Mouse (Mus musculus): ENCODE data around the gene Fyn. TPM values are rescaled to one million over a fixed set of nuclear protein-coding genes. Genes with fewer than 3 reads are reported as not detected.

Fyn gene
- polyA plus RNA-seq, 1 experiment from 2014 or later: 42.7 TPM

GRCm38 (mm10) chr10:39542535-39543257 lies 174.0 kb downstream of the Fyn start:
- H3K27ac ChIP-seq (ENCODE audit: low read depth, low read length): 0 out of 2 replicates have a peak overlapping the region, but pooled peaks have one; percentile 93
- H3K4me2 ChIP-seq (ENCODE audit: low read depth, low read length, severe bottlenecking): no peak overlapping the region
- H3K4me1 ChIP-seq (replicated peaks; ENCODE audit: control insufficient read depth, insufficient read depth, low read length): peaks cover 17% of the 10 kb centered on the region
- DNase-seq (ENCODE audit: low spot score) (no peak), ATAC-seq (replicated peaks; ENCODE audit: low FRiP score) (no peak)
- H3K27me3 ChIP-seq (ENCODE audit: control insufficient read depth, insufficient read depth, low read length): peaks cover 3% of the 10 kb centered on the region
- no peak overlapping the region for H3K4me3 ChIP-seq (ENCODE audit: low read depth, low read length)
- WGBS: 77% methylated on average over 15 of the region's 15 CpGs
- no peaks in the 10 kb centered on the region for H3K36me3 ChIP-seq (ENCODE audit: control insufficient read depth, insufficient read depth, low read length)
- H3K9ac ChIP-seq (ENCODE audit: low read length): no peak overlapping the region
- H3K9me3 ChIP-seq (ENCODE audit: control insufficient read depth, low read length): no peaks in the 10 kb centered on the region

DNA sequence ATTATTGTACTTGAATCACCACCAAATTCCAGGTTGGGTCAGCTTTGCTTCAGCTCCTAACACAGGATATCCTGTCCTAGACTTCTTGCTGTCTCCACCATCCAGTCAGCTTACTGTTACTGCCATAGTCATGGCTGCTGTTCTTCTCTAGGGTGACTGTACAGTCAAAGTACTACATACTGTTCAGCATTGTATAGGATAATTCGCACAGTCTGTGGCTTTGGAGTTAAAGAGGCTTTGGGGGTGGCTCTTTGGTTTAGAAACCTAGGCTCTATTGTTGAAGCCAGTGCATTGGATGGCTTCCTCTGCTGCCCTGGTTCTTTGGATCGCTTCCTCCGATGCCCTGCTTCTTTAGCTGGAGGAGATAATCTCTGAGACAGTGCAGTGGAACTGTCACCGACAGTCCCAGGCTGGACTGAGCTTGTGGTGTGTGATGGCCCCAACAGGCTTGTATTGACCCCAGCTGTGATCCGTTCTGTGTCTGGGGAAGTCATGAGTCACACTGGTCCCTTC lies 174.7 kb downstream of the Fyn start:
- Histone ChIP-seq H3K36me3 (ENCODE audit: control insufficient read depth, insufficient read depth, low read length) (no peaks in the 10 kb centered on the region), H3K9ac (ENCODE audit: low read length) (0 out of 2 replicates have a peak overlapping the region, but pooled peaks have one; percentile 10), H3K27ac (ENCODE audit: low read depth, low read length) (no peak overlapping the region), H3K9me3 (ENCODE audit: control insufficient read depth, low read length) (no peaks in the 10 kb centered on the region), H3K4me3 (ENCODE audit: low read depth, low read length) (no peak overlapping the region), H3K27me3 (ENCODE audit: control insufficient read depth, insufficient read depth, low read length) (peaks cover 3% of the 10 kb centered on the region), H3K4me1 (replicated peaks; ENCODE audit: control insufficient read depth, insufficient read depth, low read length) (peaks cover 17% of the 10 kb centered on the region), H3K4me2 (ENCODE audit: low read depth, low read length, severe bottlenecking) (no peak overlapping the region)
- WGBS: 68% methylated on average over 5 of the region's 5 CpGs
- no peak for DNase-seq (ENCODE audit: low spot score)
- ATAC-seq (replicated peaks; ENCODE audit: low FRiP score): no peak

- ATAC-seq (replicated peaks; ENCODE audit: low FRiP score): no peak
- Histone ChIP-seq H3K9ac (ENCODE audit: low read length) (no peak overlapping the region), H3K4me2 (ENCODE audit: low read depth, low read length, severe bottlenecking) (no peak overlapping the region), H3K4me3 (ENCODE audit: low read depth, low read length) (no peak overlapping the region), H3K36me3 (ENCODE audit: control insufficient read depth, insufficient read depth, low read length) (no peaks in the 10 kb centered on the region), H3K27me3 (ENCODE audit: control insufficient read depth, insufficient read depth, low read length) (no peaks in the 10 kb centered on the region), H3K4me1 (replicated peaks; ENCODE audit: control insufficient read depth, insufficient read depth, low read length) (peaks cover 11% of the 10 kb centered on the region), H3K27ac (ENCODE audit: low read depth, low read length) (no peak overlapping the region), H3K9me3 (ENCODE audit: control insufficient read depth, low read length) (no peaks in the 10 kb centered on the region)
- no peak for DNase-seq (ENCODE audit: low spot score)
- WGBS: 74% methylated on average over 3 of the region's 3 CpGs
These were observed 178.9 kb downstream of the Fyn start for GRCm38 (mm10) chr10:39547369-39548074.

GRCm38 (mm10) chr10:39550791-39551190 lies 182.1 kb downstream of the Fyn start:
- no peak overlapping the region for H3K27ac ChIP-seq (ENCODE audit: low read depth, low read length)
- H3K4me2 ChIP-seq (ENCODE audit: low read depth, low read length, severe bottlenecking): no peak overlapping the region
- ATAC-seq (replicated peaks; ENCODE audit: low FRiP score) (no peak; the same call in 1 of the 2 replicates), DNase-seq (ENCODE audit: low spot score) (no peak)
- WGBS: 89% methylated on average over 2 of the region's 2 CpGs
- no peaks in the 10 kb centered on the region for H3K9me3 ChIP-seq (ENCODE audit: control insufficient read depth, low read length)
- H3K4me1 ChIP-seq (replicated peaks; ENCODE audit: control insufficient read depth, insufficient read depth, low read length): peaks cover 35% of the 10 kb centered on the region
- no peaks in the 10 kb centered on the region for H3K27me3 ChIP-seq (ENCODE audit: control insufficient read depth, insufficient read depth, low read length)
- no peak overlapping the region for H3K9ac ChIP-seq (ENCODE audit: low read length)
- no peak overlapping the region for H3K4me3 ChIP-seq (ENCODE audit: low read depth, low read length)
- H3K36me3 ChIP-seq (ENCODE audit: control insufficient read depth, insufficient read depth, low read length): no peaks in the 10 kb centered on the region

GRCm38 (mm10) chr10:39551637-39552185 lies 183.1 kb downstream of the Fyn start:
- Histone ChIP-seq H3K27me3 (ENCODE audit: control insufficient read depth, insufficient read depth, low read length) (no peaks in the 10 kb centered on the region), H3K27ac (ENCODE audit: low read depth, low read length) (peak overlapping the region; percentile 73), H3K4me3 (ENCODE audit: low read depth, low read length) (no peak overlapping the region), H3K4me1 (replicated peaks; ENCODE audit: control insufficient read depth, insufficient read depth, low read length) (peaks cover 40% of the 10 kb centered on the region), H3K9me3 (ENCODE audit: control insufficient read depth, low read length) (no peaks in the 10 kb centered on the region), H3K9ac (ENCODE audit: low read length) (peak overlapping the region; percentile 20; the same call in 1 of the 2 replicates), H3K4me2 (ENCODE audit: low read depth, low read length, severe bottlenecking) (no peak overlapping the region), H3K36me3 (ENCODE audit: control insufficient read depth, insufficient read depth, low read length) (no peaks in the 10 kb centered on the region)
- ATAC-seq (replicated peaks; ENCODE audit: low FRiP score) (no peak), DNase-seq (ENCODE audit: low spot score) (no peak)
- WGBS: 43% methylated on average over 9 of the region's 9 CpGs

DNA sequence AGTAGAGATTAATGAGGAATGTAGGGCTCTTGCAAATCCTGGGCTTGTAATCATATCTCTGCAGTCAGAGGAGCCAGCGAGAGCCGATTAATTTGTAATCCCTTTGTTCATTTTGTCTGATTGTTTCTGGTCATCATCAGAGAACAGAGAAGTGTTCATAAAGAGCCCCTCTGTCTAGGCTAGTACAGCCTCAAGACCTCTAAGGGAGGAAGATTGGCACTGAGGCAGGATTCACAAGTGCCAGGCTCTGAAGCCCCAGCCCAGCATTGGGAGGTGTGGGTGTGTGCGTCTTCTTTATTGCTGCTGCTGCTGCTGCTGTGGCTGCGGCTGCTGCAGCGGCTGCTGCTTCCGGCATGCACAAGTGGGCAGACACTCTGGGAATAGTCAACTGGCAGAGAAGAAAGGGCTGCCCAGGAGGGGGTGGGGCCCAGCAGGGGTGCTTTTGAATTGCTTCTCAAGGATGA lies 183.7 kb downstream of the Fyn start:
- peaks cover 42% of the 10 kb centered on the region for H3K4me1 ChIP-seq (replicated peaks; ENCODE audit: control insufficient read depth, insufficient read depth, low read length)
- WGBS: 3% methylated on average over 6 of the region's 6 CpGs
- H3K4me3 ChIP-seq (ENCODE audit: low read depth, low read length): no peak overlapping the region
- peak; percentile 76 for DNase-seq (ENCODE audit: low spot score)
- H3K36me3 ChIP-seq (ENCODE audit: control insufficient read depth, insufficient read depth, low read length): no peaks in the 10 kb centered on the region
- peak overlapping the region; percentile 73 for H3K27ac ChIP-seq (ENCODE audit: low read depth, low read length)
- peak; percentile 73 for ATAC-seq (replicated peaks; ENCODE audit: low FRiP score)
- no peaks in the 10 kb centered on the region for H3K9me3 ChIP-seq (ENCODE audit: control insufficient read depth, low read length)
- peak overlapping the region; percentile 18; the same call in 1 of the 2 replicates for H3K4me2 ChIP-seq (ENCODE audit: low read depth, low read length, severe bottlenecking)
- H3K9ac ChIP-seq (ENCODE audit: low read length): peak overlapping the region; percentile 20
- H3K27me3 ChIP-seq (ENCODE audit: control insufficient read depth, insufficient read depth, low read length): no peaks in the 10 kb centered on the region

DNA sequence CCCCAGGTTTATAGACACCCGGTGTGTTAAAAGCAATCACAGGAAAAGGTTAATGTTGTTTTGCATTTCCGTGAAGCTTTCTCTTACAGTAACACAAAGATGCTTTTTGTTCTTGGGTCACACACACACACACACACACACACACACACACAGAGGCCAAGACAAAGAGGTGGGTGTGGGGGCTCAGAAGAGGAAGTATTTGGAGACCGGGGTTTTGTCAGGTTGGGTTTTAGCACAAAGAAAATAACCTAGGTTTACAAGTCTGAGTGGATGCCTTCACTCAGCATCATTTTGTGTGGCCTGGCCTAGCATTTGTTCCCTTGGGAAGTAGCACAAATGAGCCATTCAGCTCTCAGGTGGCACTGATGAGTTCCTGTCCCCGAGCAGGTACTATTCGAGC lies 184.2 kb downstream of the Fyn start:
- 29% methylated on average over 5 of the region's 5 CpGs for WGBS
- DNase-seq (ENCODE audit: low spot score) (no peak), ATAC-seq (replicated peaks; ENCODE audit: low FRiP score) (no peak; the same call in 1 of the 2 replicates)
- peaks cover 44% of the 10 kb centered on the region for H3K4me1 ChIP-seq (replicated peaks; ENCODE audit: control insufficient read depth, insufficient read depth, low read length)
- H3K27me3 ChIP-seq (ENCODE audit: control insufficient read depth, insufficient read depth, low read length): no peaks in the 10 kb centered on the region
- no peak overlapping the region for H3K4me3 ChIP-seq (ENCODE audit: low read depth, low read length)
- H3K27ac ChIP-seq (ENCODE audit: low read depth, low read length): peak overlapping the region; percentile 73
- peak overlapping the region; percentile 27 for H3K9ac ChIP-seq (ENCODE audit: low read length)
- H3K9me3 ChIP-seq (ENCODE audit: control insufficient read depth, low read length): no peaks in the 10 kb centered on the region
- H3K4me2 ChIP-seq (ENCODE audit: low read depth, low read length, severe bottlenecking): peak overlapping the region; percentile 18; the same call in 1 of the 2 replicates
- no peaks in the 10 kb centered on the region for H3K36me3 ChIP-seq (ENCODE audit: control insufficient read depth, insufficient read depth, low read length)

GRCm38 (mm10) chr10:39555289-39555715 lies 186.6 kb downstream of the Fyn start:
- Histone ChIP-seq H3K27me3 (ENCODE audit: control insufficient read depth, insufficient read depth, low read length) (no peaks in the 10 kb centered on the region), H3K36me3 (ENCODE audit: control insufficient read depth, insufficient read depth, low read length) (no peaks in the 10 kb centered on the region), H3K4me1 (replicated peaks; ENCODE audit: control insufficient read depth, insufficient read depth, low read length) (peaks cover 47% of the 10 kb centered on the region), H3K9me3 (ENCODE audit: control insufficient read depth, low read length) (no peaks in the 10 kb centered on the region), H3K4me3 (ENCODE audit: low read depth, low read length) (no peak overlapping the region), H3K27ac (ENCODE audit: low read depth, low read length) (peak overlapping the region; percentile 58), H3K4me2 (ENCODE audit: low read depth, low read length, severe bottlenecking) (0 out of 2 replicates have a peak overlapping the region, but pooled peaks have one; percentile 3), H3K9ac (ENCODE audit: low read length) (no peak overlapping the region)
- DNase-seq (ENCODE audit: low spot score) (peak; percentile 68), ATAC-seq (replicated peaks; ENCODE audit: low FRiP score) (peak; percentile 21; the same call in 1 of the 2 replicates)
- 18% methylated on average over 7 of the region's 7 CpGs for WGBS

Data from forebrain, embryonic 11.5 days (tissue).